Mouse (Mus musculus) E14TG2a.4 (cell line): ENCODE measurements around the gene Nfu1.

Experiments used
- CTCF ChIP-seq: conservative IDR thresholded peaks from 2 replicates; pipeline ENCODE4 v1.5.1; 2014; ENCODE audit warnings: low read length
- NANOG ChIP-seq: IDR thresholded peaks from 2 replicates; pipeline ENCODE4 v1.6.1; 2014; ENCODE audit warnings: borderline replicate concordance, low read length, mixed read lengths
- POU5F1 ChIP-seq: IDR thresholded peaks from 2 replicates; pipeline ENCODE4 v1.6.1; 2014; ENCODE audit warnings: low read length, borderline replicate concordance

DNA sequence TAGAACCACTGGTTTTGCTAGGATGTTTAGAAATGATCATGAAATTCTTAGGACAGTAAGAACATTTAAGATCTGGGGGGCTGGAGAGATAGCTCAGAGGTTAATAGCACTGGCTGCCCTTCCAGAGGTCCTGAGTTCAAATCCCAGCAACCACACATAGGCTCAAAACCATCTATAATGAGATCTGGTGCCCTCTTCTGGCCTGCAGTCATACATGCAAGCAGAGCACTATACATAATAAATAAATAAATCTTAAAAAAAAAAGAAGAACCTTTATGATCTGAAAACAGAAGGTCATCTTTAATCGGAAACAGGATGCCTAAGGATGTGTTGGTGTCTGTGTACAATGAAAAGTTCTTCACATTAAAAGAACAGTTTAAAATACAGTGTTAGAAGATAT, 50.7 kb downstream of the Nfu1 start:
- TF ChIP-seq CTCF (no peak; the same call in 1 of the 2 replicates), NANOG (no peak), POU5F1 (no peak)
